Mouse (Mus musculus) lung, postnatal 4 days (tissue): Measurements from ENCODE around the gene Fras1.

ENCODE experiments used
- DNase-seq, 2 experiments: peaks; one replicate each; pipeline ENCODE4 v3.0.0; 2021

The Fras1 gene

GRCm38 (mm10) chr5:96698972-96699371 lies 325.2 kb downstream of the Fras1 start:
- DNase-seq: no peak

DNA sequence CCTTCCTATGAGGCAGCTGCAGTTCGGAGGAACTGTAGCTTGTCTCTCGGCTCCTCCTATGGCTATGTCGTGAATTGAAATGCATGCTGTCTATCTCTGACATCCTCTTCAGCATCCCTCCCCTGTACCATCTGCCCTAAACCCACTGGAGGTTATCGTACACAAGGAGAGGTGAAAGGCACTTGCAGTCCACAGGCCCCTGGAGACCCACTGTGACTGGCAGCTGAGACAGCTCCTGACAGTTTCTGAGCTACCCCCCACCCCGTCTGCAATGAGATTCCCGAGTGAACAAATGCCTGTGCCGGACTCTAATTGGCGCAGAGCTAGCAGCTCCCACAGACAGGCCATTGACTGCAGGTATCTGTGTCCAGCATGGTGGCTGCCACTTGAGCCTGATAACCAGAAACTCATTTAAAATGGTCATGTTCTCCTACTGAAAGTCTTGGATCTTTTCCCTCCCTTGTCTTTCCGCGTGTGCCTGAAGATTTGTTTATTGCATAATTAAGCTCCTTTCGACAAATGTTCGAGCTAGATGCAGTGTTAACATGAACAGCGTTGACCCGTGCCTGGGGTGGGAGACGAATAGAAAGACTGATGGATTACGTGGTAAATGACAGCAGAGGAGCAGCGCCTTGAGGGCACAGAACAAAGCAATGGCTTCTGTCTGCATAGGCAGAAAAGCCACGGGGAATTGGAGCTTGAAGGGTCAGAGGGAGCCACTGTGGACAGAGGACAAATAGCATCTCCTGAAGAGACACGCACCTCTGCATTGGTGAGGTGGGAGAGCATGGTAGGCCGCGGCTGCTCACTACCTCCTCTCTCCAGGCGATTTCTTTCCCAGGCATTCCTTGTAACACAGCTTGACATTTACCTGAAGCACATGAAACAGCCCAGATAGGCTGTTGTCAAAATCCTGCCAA lies 329.2 kb downstream of the Fras1 start:
- DNase-seq: no peak

DNA sequence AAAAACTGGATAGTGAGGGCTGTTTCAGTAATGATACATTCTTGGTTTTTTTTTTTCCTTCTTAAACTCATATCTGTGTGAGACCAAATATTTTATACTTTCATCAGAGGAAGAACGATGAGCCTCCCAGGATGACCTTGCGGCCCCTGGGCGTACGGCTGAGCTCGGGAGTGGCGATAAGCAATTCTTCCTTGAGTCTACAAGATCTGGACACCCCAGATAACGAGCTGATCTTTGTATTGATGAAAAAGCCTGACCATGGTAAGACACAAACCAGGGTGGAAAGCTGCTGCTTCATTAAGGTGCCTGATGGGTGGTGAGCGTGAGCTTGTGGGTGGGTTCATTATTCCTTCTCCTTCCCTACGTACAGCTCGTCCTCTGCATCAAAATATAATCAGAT lies 334.8 kb downstream of the Fras1 start:
- no peak for DNase-seq

DNA sequence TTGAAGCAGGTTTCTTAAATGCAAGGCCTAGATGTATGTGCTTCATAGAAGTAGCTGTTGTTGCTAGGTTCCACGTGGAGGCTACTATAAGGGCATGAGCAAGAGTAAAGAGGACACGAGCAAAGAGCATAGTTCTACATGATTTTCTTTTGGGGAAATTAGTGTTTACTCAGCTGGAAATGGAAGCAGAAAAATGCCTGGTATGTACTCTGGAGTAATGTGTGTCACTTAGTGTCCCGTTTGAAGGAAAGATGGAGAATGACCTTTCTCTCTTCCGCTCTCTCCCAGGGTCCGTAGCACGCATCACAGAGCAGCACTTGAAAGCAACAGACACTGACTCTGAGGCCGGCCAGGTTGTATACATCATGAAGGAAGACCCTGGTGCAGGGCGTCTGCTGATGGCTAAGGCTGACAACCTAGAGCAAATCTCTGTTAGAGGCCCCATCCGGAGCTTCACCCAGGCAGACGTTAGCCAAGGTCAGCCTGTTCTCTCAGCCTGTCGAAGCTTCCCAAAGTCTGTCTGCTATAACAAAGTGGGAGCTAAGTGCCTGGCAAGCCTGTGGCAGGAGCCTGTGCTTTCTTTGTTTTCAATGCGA lies 338.4 kb downstream of the Fras1 start:
- DNase-seq: no peak

- no peak for DNase-seq
Observed at GRCm38 (mm10) chr5:96712799-96713198, 339.0 kb downstream of the Fras1 start.

- DNase-seq: no peak
Observed at GRCm38 (mm10) chr5:96716273-96717034, 342.7 kb downstream of the Fras1 start.

DNA sequence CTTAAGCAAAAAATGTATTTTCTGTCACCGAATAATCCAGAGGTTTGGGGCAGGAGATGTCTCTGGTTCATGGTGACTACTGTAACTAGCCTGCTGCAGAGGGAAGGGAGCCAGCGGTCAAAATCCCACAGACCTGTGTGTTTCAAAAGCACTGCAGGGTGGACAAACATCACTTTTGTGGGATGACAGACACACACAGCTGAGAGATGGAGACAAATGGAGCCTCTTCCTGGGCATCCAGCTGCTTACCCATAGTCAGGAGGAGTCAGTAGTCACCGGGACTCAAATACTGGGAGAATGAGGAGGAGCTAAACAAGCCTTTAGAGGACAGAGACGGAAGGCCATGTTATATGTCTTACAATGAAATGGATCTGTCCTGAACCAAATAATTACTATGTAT lies 343.9 kb downstream of the Fras1 start:
- no peak for DNase-seq

GRCm38 (mm10) chr5:96718601-96719000 lies 344.8 kb downstream of the Fras1 start:
- DNase-seq: no peak

GRCm38 (mm10) chr5:96719221-96719620 lies 345.5 kb downstream of the Fras1 start:
- DNase-seq: no peak

GRCm38 (mm10) chr5:96722690-96723089 lies 348.9 kb downstream of the Fras1 start:
- no peak for DNase-seq

GRCm38 (mm10) chr5:96739138-96739878 lies 365.6 kb downstream of the Fras1 start:
- DNase-seq: no peak

- DNase-seq: no peak
Observed at GRCm38 (mm10) chr5:96747195-96747984, 373.6 kb downstream of the Fras1 start.

DNA sequence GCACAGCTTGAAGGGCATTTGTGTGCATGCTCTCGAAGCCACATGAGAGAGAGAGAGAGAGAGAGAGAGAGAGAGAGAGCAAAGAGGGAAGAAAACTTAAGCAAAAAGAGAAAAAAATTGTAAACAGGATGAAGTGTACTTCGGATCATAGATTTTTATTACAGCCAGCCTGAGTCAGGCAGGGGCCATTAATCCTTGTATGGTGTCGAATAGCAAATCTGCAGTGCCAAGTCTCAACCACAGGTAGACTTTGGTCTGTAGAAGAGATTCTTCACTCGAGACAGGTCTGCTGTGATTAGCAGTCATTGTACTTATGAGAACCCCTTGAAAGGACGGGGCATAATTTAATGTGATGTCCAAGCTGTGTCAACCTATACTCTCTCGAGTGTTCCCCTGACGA lies 383.9 kb downstream of the Fras1 start:
- DNase-seq: no peak

GRCm38 (mm10) chr5:96762021-96762420 lies 388.3 kb downstream of the Fras1 start:
- no peak for DNase-seq

- peak; percentile 43 to 78 for DNase-seq
Observed at GRCm38 (mm10) chr5:96768846-96769471, 395.2 kb downstream of the Fras1 start.

DNA sequence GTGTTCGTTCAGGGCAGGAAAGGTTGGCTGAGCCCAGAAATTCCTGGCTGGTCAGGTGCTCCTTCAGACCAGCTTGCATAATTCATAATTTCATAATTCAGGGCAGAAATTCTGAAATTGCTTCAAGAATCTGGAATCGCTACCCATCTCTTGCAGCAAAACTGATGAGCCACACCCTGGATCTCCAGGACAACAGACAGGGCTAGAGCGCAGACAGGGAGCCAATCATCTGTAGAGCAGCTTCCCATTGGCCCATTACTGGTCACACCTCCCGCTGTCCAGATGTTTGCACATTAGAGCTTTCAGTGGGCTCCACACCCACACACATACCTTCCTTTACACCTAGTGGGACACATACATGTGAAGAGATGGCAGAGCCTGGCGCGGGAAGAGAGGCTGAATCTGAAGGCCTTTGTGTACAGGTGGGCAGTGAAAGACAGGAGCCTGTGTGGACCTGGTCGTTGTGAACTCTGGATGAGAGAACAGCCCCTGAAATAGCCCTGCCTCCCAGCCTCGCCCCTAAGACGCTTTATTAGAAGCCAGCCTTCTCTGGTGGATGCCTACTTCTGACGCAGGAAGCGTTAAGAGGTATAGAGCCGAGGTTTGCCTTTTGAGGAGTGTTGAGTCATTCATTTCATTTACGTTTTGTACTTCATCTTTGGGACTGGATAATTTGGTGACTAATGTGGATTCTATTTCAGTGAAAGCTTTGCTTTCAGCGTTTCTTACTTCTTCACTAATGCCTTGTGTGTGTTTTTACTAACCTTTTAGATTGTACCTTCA lies 409.9 kb downstream of the Fras1 start:
- DNase-seq: no peak

- no peak for DNase-seq
Observed at GRCm38 (mm10) chr5:96785096-96785495, 411.3 kb downstream of the Fras1 start.

GRCm38 (mm10) chr5:96792422-96792821 lies 418.7 kb downstream of the Fras1 start:
- DNase-seq: peak; percentile 53 to 62

DNA sequence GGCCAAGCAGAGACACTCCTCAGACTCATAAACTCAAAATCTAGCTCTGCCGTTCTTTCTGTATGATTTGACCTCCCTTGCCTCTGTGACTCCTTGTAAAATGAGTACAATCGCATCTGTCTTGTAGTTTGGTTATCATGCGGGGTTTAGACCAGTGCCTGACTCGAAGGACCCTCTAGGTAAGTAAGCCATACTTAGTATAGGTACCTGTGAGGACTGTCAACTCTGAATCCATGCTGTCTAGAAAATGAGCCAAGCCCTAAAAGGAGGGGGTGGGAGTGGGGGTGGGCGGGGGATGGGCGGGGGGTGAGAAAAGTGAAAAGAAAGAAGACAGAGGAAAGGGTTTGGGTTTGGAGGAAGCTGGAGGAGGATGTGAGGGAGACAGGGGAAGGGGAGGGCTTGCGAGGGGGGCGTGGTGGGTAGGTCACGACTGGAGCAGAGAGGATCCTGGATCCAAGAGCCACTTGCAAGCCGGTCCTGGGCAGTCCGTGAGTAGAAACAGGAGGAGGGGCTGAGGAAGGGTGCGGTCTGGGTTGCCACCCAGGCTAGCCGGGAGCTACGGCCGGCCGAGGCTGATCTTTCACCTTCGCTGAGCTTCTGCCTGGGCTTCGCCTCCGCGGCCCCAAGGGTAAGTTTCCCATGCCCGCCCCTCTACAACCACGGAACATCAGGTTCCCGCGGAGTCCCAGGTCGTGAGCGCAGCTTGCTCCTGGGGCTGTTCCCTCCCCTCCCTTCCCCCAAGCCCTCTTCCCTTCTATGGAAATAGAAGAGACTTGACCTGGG lies 419.4 kb downstream of the Fras1 start, which contains the start of gene Anxa3:
TSS of gene Anxa3 (plus strand) at position 404 of the 783 bp plus-strand sequence.
- peak; percentile 82 to 86 for DNase-seq
